Mouse (Mus musculus): ENCODE data around the gene Cnot10. TPM values are rescaled to one million over a fixed set of nuclear protein-coding genes. Genes with fewer than 3 reads are reported as not detected.

The Cnot10 gene
- polyA plus RNA-seq, 1 experiment from 2014 or later: 26.9 TPM

- H3K4me2 ChIP-seq: no peak overlapping the region
- WGBS (ENCODE audit: insufficient replicate concordance): 70% methylated on average over 6 of the region's 6 CpGs
- no peak overlapping the region for H3K9ac ChIP-seq
Measured at GRCm38 (mm10) chr9:114624178-114624577, 15.8 kb downstream of the Cnot10 start.

GRCm38 (mm10) chr9:114621149-114621548 is 18.8 kb downstream of the Cnot10 start:
- Histone ChIP-seq H3K4me2 (no peak overlapping the region), H3K4me1 (replicated peaks) (peaks cover 6% of the 10 kb centered on the region; the same call in 1 of the 2 replicates), H3K9me3 (replicated peaks) (no peaks in the 10 kb centered on the region), H3K27ac (peak overlapping the region; percentile 55; the same call in 1 of the 2 replicates), H3K4me3 (replicated peaks) (no peak overlapping the region), H3K36me3 (peaks cover 80% of the 10 kb centered on the region), H3K27me3 (no peaks in the 10 kb centered on the region), H3K9ac (no peak overlapping the region)
- ATAC-seq (ENCODE audit: low read depth) (peak; percentile 71), DNase-seq (no peak)
- WGBS (ENCODE audit: insufficient replicate concordance): 70% methylated on average over 5 of the region's 5 CpGs

More at GRCm38 (mm10) chr9:114624178-114624577, 15.8 kb downstream of the Cnot10 start:
- no peak overlapping the region for H3K4me3 ChIP-seq (replicated peaks)
- peaks cover 6% of the 10 kb centered on the region; the same call in 1 of the 2 replicates for H3K4me1 ChIP-seq (replicated peaks)
- DNase-seq (no peak), ATAC-seq (ENCODE audit: low read depth) (no peak)
- no peaks in the 10 kb centered on the region for H3K27me3 ChIP-seq
- H3K9me3 ChIP-seq (replicated peaks): no peaks in the 10 kb centered on the region
- peaks cover 88% of the 10 kb centered on the region for H3K36me3 ChIP-seq
- no peak overlapping the region for H3K27ac ChIP-seq

GRCm38 (mm10) chr9:114614176-114614953 is 25.6 kb downstream of the Cnot10 start:
- H3K9me3 ChIP-seq (replicated peaks): no peaks in the 10 kb centered on the region
- H3K4me2 ChIP-seq: no peak overlapping the region
- H3K4me1 ChIP-seq (replicated peaks): peaks cover 5% of the 10 kb centered on the region
- peaks cover 80% of the 10 kb centered on the region for H3K36me3 ChIP-seq
- ATAC-seq (ENCODE audit: low read depth) (no peak), DNase-seq (no peak)
- H3K27me3 ChIP-seq: no peaks in the 10 kb centered on the region
- WGBS (ENCODE audit: insufficient replicate concordance): 78% methylated on average over 9 of the region's 9 CpGs
- no peak overlapping the region for H3K9ac ChIP-seq
- no peak overlapping the region for H3K27ac ChIP-seq
- H3K4me3 ChIP-seq (replicated peaks): no peak overlapping the region

- ATAC-seq (ENCODE audit: low read depth): no peak
- Histone ChIP-seq H3K27me3 (no peaks in the 10 kb centered on the region), H3K27ac (no peak overlapping the region), H3K9ac (no peak overlapping the region), H3K4me3 (replicated peaks) (no peak overlapping the region), H3K4me2 (no peak overlapping the region), H3K9me3 (replicated peaks) (no peaks in the 10 kb centered on the region), H3K36me3 (peaks cover 82% of the 10 kb centered on the region), H3K4me1 (replicated peaks) (peaks cover 5% of the 10 kb centered on the region)
- 77% methylated on average over 4 of the region's 4 CpGs for WGBS (ENCODE audit: insufficient replicate concordance)
- DNase-seq: no peak
Measured at GRCm38 (mm10) chr9:114613026-114613425, 27.0 kb downstream of the Cnot10 start.

- H3K9me3 ChIP-seq (replicated peaks): no peaks in the 10 kb centered on the region
- WGBS (ENCODE audit: insufficient replicate concordance): 80% methylated on average over 4 of the region's 4 CpGs
- ATAC-seq (ENCODE audit: low read depth) (no peak), DNase-seq (no peak)
- no peak overlapping the region for H3K4me3 ChIP-seq (replicated peaks)
- peaks cover 82% of the 10 kb centered on the region for H3K36me3 ChIP-seq
- no peak overlapping the region for H3K9ac ChIP-seq
- peaks cover 5% of the 10 kb centered on the region for H3K4me1 ChIP-seq (replicated peaks)
- H3K27me3 ChIP-seq: no peaks in the 10 kb centered on the region
- H3K27ac ChIP-seq: no peak overlapping the region
- no peak overlapping the region for H3K4me2 ChIP-seq
Measured at GRCm38 (mm10) chr9:114612566-114612965, 27.4 kb downstream of the Cnot10 start.

- Histone ChIP-seq H3K36me3 (peaks cover 85% of the 10 kb centered on the region), H3K9ac (no peak overlapping the region)
- WGBS (ENCODE audit: insufficient replicate concordance): 61% methylated on average over 3 of the region's 3 CpGs
Measured at GRCm38 (mm10) chr9:114610266-114610665, 29.7 kb downstream of the Cnot10 start.

GRCm38 (mm10) chr9:114603876-114604540 is 36.0 kb downstream of the Cnot10 start:
- no peak overlapping the region for H3K4me3 ChIP-seq (replicated peaks)
- 73% methylated on average over 12 of the region's 12 CpGs for WGBS (ENCODE audit: insufficient replicate concordance)
- no peaks in the 10 kb centered on the region for H3K27me3 ChIP-seq
- DNase-seq (no peak), ATAC-seq (ENCODE audit: low read depth) (no peak)
- H3K4me1 ChIP-seq (replicated peaks): no peaks in the 10 kb centered on the region
- no peak overlapping the region for H3K9ac ChIP-seq
- H3K27ac ChIP-seq: no peak overlapping the region
- H3K4me2 ChIP-seq: no peak overlapping the region
- no peaks in the 10 kb centered on the region for H3K9me3 ChIP-seq (replicated peaks)
- peaks cover 64% of the 10 kb centered on the region for H3K36me3 ChIP-seq

More at GRCm38 (mm10) chr9:114610266-114610665, 29.7 kb downstream of the Cnot10 start:
- ATAC-seq (ENCODE audit: low read depth): peak; percentile 70
- no peak for DNase-seq
- Histone ChIP-seq H3K4me1 (replicated peaks) (peaks cover 5% of the 10 kb centered on the region), H3K27ac (no peak overlapping the region), H3K4me2 (no peak overlapping the region), H3K27me3 (no peaks in the 10 kb centered on the region), H3K9me3 (replicated peaks) (no peaks in the 10 kb centered on the region), H3K4me3 (replicated peaks) (no peak overlapping the region)

- 66% methylated on average over 1 of the region's 1 CpGs for WGBS (ENCODE audit: insufficient replicate concordance)
- H3K9ac ChIP-seq: no peak overlapping the region
Measured at GRCm38 (mm10) chr9:114601096-114601495, 38.9 kb downstream of the Cnot10 start.

GRCm38 (mm10) chr9:114585017-114585345 is 55.0 kb downstream of the Cnot10 start:
- H3K9ac ChIP-seq: no peak overlapping the region
- 53% methylated on average over 5 of the region's 5 CpGs for WGBS (ENCODE audit: insufficient replicate concordance)
- no peak for ATAC-seq (ENCODE audit: low read depth)
- peaks cover 16% of the 10 kb centered on the region for H3K4me1 ChIP-seq (replicated peaks)
- no peak for DNase-seq
- H3K9me3 ChIP-seq (replicated peaks): no peaks in the 10 kb centered on the region
- no peak overlapping the region; the same call in 1 of the 2 replicates for H3K27ac ChIP-seq
- H3K4me3 ChIP-seq (replicated peaks): no peak overlapping the region
- H3K36me3 ChIP-seq: peaks cover 40% of the 10 kb centered on the region
- H3K4me2 ChIP-seq: no peak overlapping the region
- no peaks in the 10 kb centered on the region for H3K27me3 ChIP-seq

More at GRCm38 (mm10) chr9:114601096-114601495, 38.9 kb downstream of the Cnot10 start:
- Histone ChIP-seq H3K27me3 (no peaks in the 10 kb centered on the region), H3K27ac (no peak overlapping the region), H3K4me1 (replicated peaks) (no peaks in the 10 kb centered on the region), H3K9me3 (replicated peaks) (no peaks in the 10 kb centered on the region), H3K4me3 (replicated peaks) (no peak overlapping the region), H3K4me2 (no peak overlapping the region), H3K36me3 (peaks cover 64% of the 10 kb centered on the region)
- DNase-seq (no peak), ATAC-seq (ENCODE audit: low read depth) (no peak)

GRCm38 (mm10) chr9:114584183-114585016 is 55.6 kb downstream of the Cnot10 start:
- Histone ChIP-seq H3K27ac (peak overlapping the region; percentile 77), H3K4me2 (peak overlapping the region; percentile 68), H3K4me1 (replicated peaks) (peaks cover 17% of the 10 kb centered on the region), H3K9ac (peak overlapping the region; percentile 23; the same call in 1 of the 2 replicates), H3K36me3 (peaks cover 34% of the 10 kb centered on the region), H3K4me3 (replicated peaks) (peak overlapping the region; percentile 42), H3K9me3 (replicated peaks) (no peaks in the 10 kb centered on the region), H3K27me3 (no peaks in the 10 kb centered on the region)
- ATAC-seq (ENCODE audit: low read depth): peak; percentile 69
- WGBS (ENCODE audit: insufficient replicate concordance): 22% methylated on average over 31 of the region's 31 CpGs
- DNase-seq: no peak

- peaks cover 28% of the 10 kb centered on the region for H3K36me3 ChIP-seq
- under 1% methylated on average over 23 of the region's 23 CpGs for WGBS (ENCODE audit: insufficient replicate concordance)
- H3K9me3 ChIP-seq (replicated peaks): no peaks in the 10 kb centered on the region
- peak overlapping the region; percentile 42 for H3K4me3 ChIP-seq (replicated peaks)
- H3K9ac ChIP-seq: peak overlapping the region; percentile 23; the same call in 1 of the 2 replicates
- DNase-seq (no peak), ATAC-seq (ENCODE audit: low read depth) (0 out of 2 replicates have a peak, but pooled peaks have one; percentile 33)
- H3K27ac ChIP-seq: peak overlapping the region; percentile 77
- peak overlapping the region; percentile 68 for H3K4me2 ChIP-seq
- H3K4me1 ChIP-seq (replicated peaks): peaks cover 23% of the 10 kb centered on the region
- H3K27me3 ChIP-seq: no peaks in the 10 kb centered on the region
Measured at GRCm38 (mm10) chr9:114583812-114584182, 56.2 kb downstream of the Cnot10 start.

Data from liver, embryonic 13.5 days (tissue).